Mouse (Mus musculus) liver, embryonic 12.5 days (tissue): ENCODE results near the gene Prickle1. TPM values are rescaled to one million over a fixed set of nuclear protein-coding genes. Genes with fewer than 3 reads are reported as not detected.

Experiments used
- ATAC-seq: fragments of 200-750 bp; cut with Nextera tagmentation; 2 replicates; pipeline ENCODE4 v1.8.0; 2017; ENCODE audit warnings: moderate number of reproducible peaks, mild to moderate bottlenecking, moderate library complexity
- H3K27ac ChIP-seq: fragments of 300-500 bp; sonication (generic); 2 replicates; pipeline ENCODE4 v1.5.1; 2016; ENCODE audit warnings: mild to moderate bottlenecking
- H3K27me3 ChIP-seq: fragments of 300-500 bp; sonication (generic); replicated peaks from 2 replicates; pipeline ENCODE4 v1.6.1; 2016; ENCODE audit warnings: mild to moderate bottlenecking, moderate library complexity
- H3K36me3 ChIP-seq: fragments of 300-500 bp; sonication (generic); 2 replicates; pipeline ENCODE4 v1.6.1; 2016; ENCODE audit warnings: mild to moderate bottlenecking, moderate library complexity
- H3K4me1 ChIP-seq: fragments of 300-500 bp; sonication (generic); 2 replicates; pipeline ENCODE4 v1.6.1; 2016
- H3K4me2 ChIP-seq: fragments of 300-500 bp; sonication (generic); 2 replicates; pipeline ENCODE4 v1.6.1; 2016; ENCODE audit warnings: mild to moderate bottlenecking, moderate library complexity
- H3K4me3 ChIP-seq: fragments of 300-500 bp; sonication (generic); 2 replicates; pipeline ENCODE4 v1.5.1; 2016; ENCODE audit warnings: mild to moderate bottlenecking, moderate library complexity
- H3K9ac ChIP-seq: fragments of 300-500 bp; sonication (generic); 2 replicates; pipeline ENCODE4 v1.6.1; 2016; ENCODE audit warnings: mild to moderate bottlenecking, moderate library complexity
- H3K9me3 ChIP-seq: fragments of 300-500 bp; sonication (generic); replicated peaks from 2 replicates; pipeline ENCODE4 v1.6.1; 2016; ENCODE audit warnings: mild to moderate bottlenecking, moderate library complexity
- WGBS: fragments of 180-500 bp; shearing (Covaris S2); methylation state at CpG from one replicate; pipeline ENCODE4 v1.1.7; 2016; ENCODE audit not compliant: insufficient replicate concordance; 5-methylcytosine and 5-hydroxymethylcytosine counted together
- polyA plus RNA-seq: library from polyadenylated mRNA; unstranded; fragments of >200 nt; fragmentation: Nextera tagmentation; extraction: Ambion mirVana; gene quantifications from 2 replicates; pipeline ENCODE4 v1.2.1, GENCODE M21; 2016

Gene Prickle1
- polyA plus RNA-seq, 1 experiment from 2014 or later: 8.9 TPM

DNA sequence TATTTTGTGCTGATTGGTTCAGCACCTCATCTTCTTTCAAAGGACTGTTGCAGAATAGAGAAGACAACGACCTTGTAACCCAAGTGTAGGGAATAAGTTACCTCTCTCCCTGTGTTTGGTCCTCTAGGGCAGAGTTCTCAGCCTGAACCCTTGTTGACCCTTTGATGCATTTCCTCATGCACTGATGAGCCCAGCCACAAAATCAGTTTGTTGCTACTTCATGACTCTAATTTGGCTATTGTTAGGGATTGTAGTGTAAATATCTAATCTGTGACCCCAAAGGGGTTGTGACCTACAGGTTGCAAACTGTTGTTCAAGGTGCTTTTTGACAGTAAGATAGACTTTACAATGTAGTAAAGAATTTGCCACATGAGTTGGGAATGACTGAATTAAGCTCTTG lies 142.4 kb downstream of the Prickle1 start:
- no peak for ATAC-seq
- Histone ChIP-seq H3K9me3 (no peaks in the 10 kb centered on the region), H3K36me3 (peaks cover 57% of the 10 kb centered on the region), H3K4me1 (no peaks in the 10 kb centered on the region), H3K4me3 (no peak overlapping the region), H3K4me2 (no peak overlapping the region), H3K9ac (no peak overlapping the region), H3K27me3 (no peaks in the 10 kb centered on the region), H3K27ac (no peak overlapping the region)
- 47% methylated on average over 1 of the region's 1 CpGs for WGBS

Other genes starting within 250 kb of the Prickle1 start
- gene Zcrb1, start 197.6 kb downstream of the Prickle1 start, polyA plus RNA-seq: 103 and 105 TPM in 2 replicates
- 36.5 and 38.1 TPM in 2 replicates for gene Pphln1, start 197.5 kb downstream of the Prickle1 start, polyA plus RNA-seq